Mouse (Mus musculus): ENCODE measurements at regions not wholly inside any gene's neighbourhood (a gene's known extent, or its start where the extent isn't known, plus 50 kb on each side); places are given as distances from the start of the nearest gene placed in this dataset.

- WGBS = 70% methylated on average over 3 of the region's 3 CpGs
- Histone ChIP-seq H3K27me3 (ENCODE audit: control insufficient read depth, insufficient read depth, low read length) (no peaks in the 10 kb centered on the region), H3K36me3 (ENCODE audit: control insufficient read depth, insufficient read depth, low read length) (no peaks in the 10 kb centered on the region), H3K4me3 (ENCODE audit: control insufficient read depth, insufficient read depth, low read length) (no peak overlapping the region), H3K27ac (ENCODE audit: control insufficient read depth, insufficient read depth, low read length) (no peak overlapping the region), H3K4me1 (replicated peaks; ENCODE audit: control insufficient read depth, insufficient read depth, low read length) (no peaks in the 10 kb centered on the region)
- TF ChIP-seq POLR2A (IDR thresholded peaks at IDR 0.05; ENCODE audit: control insufficient read depth, extremely low read depth, insufficient read depth, low read length, poor library complexity) (no peak), CTCF (IDR thresholded peaks at IDR 0.05; ENCODE audit: borderline replicate concordance, control insufficient read depth, extremely low read depth, insufficient read depth, low read length, poor library complexity) (no peak)
- no peak for DNase-seq
Observed at GRCm38 (mm10) chr15:87339904-87340303, 204.2 kb upstream of the Fam19a5 start.

DNA sequence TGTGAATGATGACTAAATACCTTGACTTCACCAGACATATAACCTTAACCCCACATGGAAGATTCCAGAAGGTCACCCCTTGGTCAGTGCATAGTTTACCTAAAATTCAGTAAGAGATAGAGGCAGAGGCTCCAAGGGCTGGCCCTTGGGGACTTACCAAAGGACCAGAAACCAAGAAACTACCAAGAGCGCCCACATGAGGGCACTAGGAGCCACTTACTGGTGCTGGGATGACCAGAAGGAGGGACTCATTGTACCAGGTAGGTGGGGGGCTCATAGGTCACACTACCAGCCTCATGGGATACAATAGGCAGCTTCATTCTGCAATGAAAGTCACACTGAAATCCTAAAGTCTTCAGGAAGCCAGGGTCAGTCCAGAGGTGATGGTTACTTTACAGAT is 201.4 kb upstream of the Fam19a5 start:
- no peak overlapping the region for H3K4me3 ChIP-seq (ENCODE audit: control insufficient read depth, insufficient read depth, low read length)
- no peaks in the 10 kb centered on the region for H3K36me3 ChIP-seq (ENCODE audit: control insufficient read depth, insufficient read depth, low read length)
- no peak overlapping the region for H3K27ac ChIP-seq (ENCODE audit: control insufficient read depth, insufficient read depth, low read length)
- WGBS = 83% methylated on average over 1 of the region's 1 CpGs
- H3K27me3 ChIP-seq (ENCODE audit: control insufficient read depth, insufficient read depth, low read length) = no peaks in the 10 kb centered on the region
- H3K4me1 ChIP-seq (replicated peaks; ENCODE audit: control insufficient read depth, insufficient read depth, low read length) = no peaks in the 10 kb centered on the region
- TF ChIP-seq POLR2A (IDR thresholded peaks at IDR 0.05; ENCODE audit: control insufficient read depth, extremely low read depth, insufficient read depth, low read length, poor library complexity) (no peak), CTCF (IDR thresholded peaks at IDR 0.05; ENCODE audit: borderline replicate concordance, control insufficient read depth, extremely low read depth, insufficient read depth, low read length, poor library complexity) (no peak)
- DNase-seq = no peak

DNA sequence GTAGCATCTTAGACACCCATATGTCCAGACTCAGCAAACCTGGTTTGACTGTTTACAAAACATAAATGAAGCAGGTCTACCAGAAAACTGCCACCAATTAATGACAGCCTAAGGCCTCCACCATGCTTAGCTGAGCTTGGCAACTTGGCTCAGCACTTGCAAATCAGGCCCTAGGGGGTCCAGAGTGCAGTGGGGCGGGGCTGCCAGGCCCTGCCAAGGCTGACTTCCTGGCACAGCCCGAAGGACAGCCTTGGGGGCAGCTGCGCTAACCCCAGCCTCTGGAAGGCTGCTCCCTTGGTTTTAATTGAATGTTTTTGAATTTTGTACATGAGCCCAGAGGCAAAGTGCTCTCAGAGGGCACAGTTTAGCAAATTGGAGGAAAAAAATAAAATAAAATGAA is 198.3 kb upstream of the Fam19a5 start:
- WGBS = 68% methylated on average over 3 of the region's 3 CpGs
- no peaks in the 10 kb centered on the region for H3K36me3 ChIP-seq (ENCODE audit: control insufficient read depth, insufficient read depth, low read length)
- no peak for TF ChIP-seq POLR2A (IDR thresholded peaks at IDR 0.05; ENCODE audit: control insufficient read depth, extremely low read depth, insufficient read depth, low read length, poor library complexity)
- no peak for TF ChIP-seq CTCF (IDR thresholded peaks at IDR 0.05; ENCODE audit: borderline replicate concordance, control insufficient read depth, extremely low read depth, insufficient read depth, low read length, poor library complexity)
- H3K27me3 ChIP-seq (ENCODE audit: control insufficient read depth, insufficient read depth, low read length) = no peaks in the 10 kb centered on the region
- no peak for DNase-seq
- no peak overlapping the region for H3K4me3 ChIP-seq (ENCODE audit: control insufficient read depth, insufficient read depth, low read length)
- no peaks in the 10 kb centered on the region for H3K4me1 ChIP-seq (replicated peaks; ENCODE audit: control insufficient read depth, insufficient read depth, low read length)
- H3K27ac ChIP-seq (ENCODE audit: control insufficient read depth, insufficient read depth, low read length) = no peak overlapping the region

DNA sequence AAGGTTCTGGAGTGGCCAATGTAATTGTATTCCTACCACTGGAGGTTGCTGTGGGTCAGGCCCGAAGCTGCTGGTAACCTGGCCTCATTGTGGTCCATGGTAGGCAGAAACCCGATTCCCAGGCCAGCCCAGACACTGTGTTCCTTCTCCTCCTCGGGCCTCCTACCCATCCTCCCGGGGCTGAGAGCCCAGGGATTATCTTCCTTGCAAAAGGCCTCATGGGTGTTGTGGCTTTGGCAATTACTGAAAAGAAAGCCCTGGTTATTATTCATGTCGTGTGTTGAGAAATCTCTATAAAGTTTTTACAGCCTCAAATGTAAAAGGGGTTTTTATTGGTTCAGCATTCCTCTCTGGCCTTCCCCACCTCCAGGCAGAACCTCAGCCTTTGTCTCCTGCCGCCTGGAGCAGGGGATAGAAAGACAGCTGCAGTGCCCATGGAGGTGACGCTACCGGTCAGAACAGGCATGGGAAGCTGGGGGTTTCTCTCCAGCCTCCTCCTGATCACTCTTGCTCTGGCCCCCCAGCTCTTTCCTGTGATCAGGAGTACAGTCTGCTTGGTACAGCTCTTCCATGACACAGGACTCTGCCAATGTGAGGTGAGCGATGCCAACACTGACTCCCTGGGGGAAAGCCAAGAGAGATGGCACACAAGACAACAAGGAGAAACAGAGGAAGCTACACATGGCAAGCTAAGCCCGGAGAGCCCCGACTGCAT is 194.4 kb upstream of the Fam19a5 start:
- Histone ChIP-seq H3K4me1 (replicated peaks; ENCODE audit: control insufficient read depth, insufficient read depth, low read length) (no peaks in the 10 kb centered on the region), H3K36me3 (ENCODE audit: control insufficient read depth, insufficient read depth, low read length) (no peaks in the 10 kb centered on the region), H3K4me3 (ENCODE audit: control insufficient read depth, insufficient read depth, low read length) (no peak overlapping the region), H3K27ac (ENCODE audit: control insufficient read depth, insufficient read depth, low read length) (no peak overlapping the region), H3K27me3 (ENCODE audit: control insufficient read depth, insufficient read depth, low read length) (no peaks in the 10 kb centered on the region)
- DNase-seq = no peak
- 80% methylated on average over 11 of the region's 11 CpGs for WGBS
- no peak for TF ChIP-seq CTCF (IDR thresholded peaks at IDR 0.05; ENCODE audit: borderline replicate concordance, control insufficient read depth, extremely low read depth, insufficient read depth, low read length, poor library complexity)
- TF ChIP-seq POLR2A (IDR thresholded peaks at IDR 0.05; ENCODE audit: control insufficient read depth, extremely low read depth, insufficient read depth, low read length, poor library complexity) = no peak

GRCm38 (mm10) chr15:87352812-87353211 is 191.3 kb upstream of the Fam19a5 start:
- 92% methylated on average over 8 of the region's 8 CpGs for WGBS
- TF ChIP-seq CTCF (IDR thresholded peaks at IDR 0.05; ENCODE audit: borderline replicate concordance, control insufficient read depth, extremely low read depth, insufficient read depth, low read length, poor library complexity) (no peak), POLR2A (IDR thresholded peaks at IDR 0.05; ENCODE audit: control insufficient read depth, extremely low read depth, insufficient read depth, low read length, poor library complexity) (no peak)
- no peak for DNase-seq

DNA sequence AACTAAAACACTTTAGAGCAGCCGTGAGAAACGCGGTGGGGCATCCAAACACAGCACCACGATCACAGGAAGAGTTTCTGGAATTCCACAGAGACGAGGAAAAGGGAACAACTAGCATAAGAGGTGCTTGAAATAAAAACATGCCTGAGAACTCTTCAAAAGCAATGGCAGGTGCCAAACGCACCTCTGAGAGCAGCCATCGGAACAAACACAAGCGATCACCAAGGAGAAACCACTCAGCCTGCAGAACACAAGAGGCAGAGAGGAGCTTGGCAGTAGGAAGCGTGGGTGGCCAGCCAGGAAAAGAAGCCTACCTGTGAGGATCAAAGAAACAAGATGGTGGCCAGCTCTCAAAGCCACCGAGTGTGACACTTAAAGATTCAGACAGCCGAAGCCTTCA is 190.2 kb upstream of the Fam19a5 start:
- H3K4me3 ChIP-seq (ENCODE audit: control insufficient read depth, insufficient read depth, low read length) = no peak overlapping the region
- H3K27me3 ChIP-seq (ENCODE audit: control insufficient read depth, insufficient read depth, low read length) = no peaks in the 10 kb centered on the region
- DNase-seq = no peak
- WGBS = 91% methylated on average over 11 of the region's 11 CpGs
- no peak overlapping the region for H3K27ac ChIP-seq (ENCODE audit: control insufficient read depth, insufficient read depth, low read length)
- H3K36me3 ChIP-seq (ENCODE audit: control insufficient read depth, insufficient read depth, low read length) = no peaks in the 10 kb centered on the region
- no peaks in the 10 kb centered on the region for H3K4me1 ChIP-seq (replicated peaks; ENCODE audit: control insufficient read depth, insufficient read depth, low read length)
- TF ChIP-seq CTCF (IDR thresholded peaks at IDR 0.05; ENCODE audit: borderline replicate concordance, control insufficient read depth, extremely low read depth, insufficient read depth, low read length, poor library complexity) (no peak), POLR2A (IDR thresholded peaks at IDR 0.05; ENCODE audit: control insufficient read depth, extremely low read depth, insufficient read depth, low read length, poor library complexity) (no peak)

More at GRCm38 (mm10) chr15:87352812-87353211, 191.3 kb upstream of the Fam19a5 start:
- Histone ChIP-seq H3K4me1 (replicated peaks; ENCODE audit: control insufficient read depth, insufficient read depth, low read length) (no peaks in the 10 kb centered on the region), H3K27me3 (ENCODE audit: control insufficient read depth, insufficient read depth, low read length) (no peaks in the 10 kb centered on the region), H3K27ac (ENCODE audit: control insufficient read depth, insufficient read depth, low read length) (no peak overlapping the region), H3K4me3 (ENCODE audit: control insufficient read depth, insufficient read depth, low read length) (no peak overlapping the region), H3K36me3 (ENCODE audit: control insufficient read depth, insufficient read depth, low read length) (no peaks in the 10 kb centered on the region)

DNA sequence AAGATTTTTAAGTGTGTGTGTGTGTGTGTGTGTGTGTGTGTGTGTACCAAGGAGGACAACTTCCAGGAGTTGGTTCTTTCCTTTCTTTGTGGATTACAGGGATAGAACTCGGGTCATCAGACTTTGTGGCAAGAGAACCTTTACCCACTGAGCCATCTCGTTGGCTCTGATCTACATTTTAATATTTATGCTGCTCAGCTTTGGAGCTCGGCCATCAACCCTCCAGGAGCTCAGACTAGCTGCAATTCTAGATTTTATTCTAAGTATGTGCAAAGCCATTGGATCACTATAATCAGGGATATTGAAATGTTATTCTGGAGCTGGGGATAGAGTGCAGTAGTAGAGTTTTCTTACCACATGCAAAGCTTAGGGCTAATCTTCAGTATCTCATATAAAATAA is 183.6 kb upstream of the Fam19a5 start:
- Histone ChIP-seq H3K27me3 (ENCODE audit: control insufficient read depth, insufficient read depth, low read length) (no peaks in the 10 kb centered on the region), H3K4me1 (replicated peaks; ENCODE audit: control insufficient read depth, insufficient read depth, low read length) (no peaks in the 10 kb centered on the region), H3K36me3 (ENCODE audit: control insufficient read depth, insufficient read depth, low read length) (no peaks in the 10 kb centered on the region), H3K4me3 (ENCODE audit: control insufficient read depth, insufficient read depth, low read length) (no peak overlapping the region), H3K27ac (ENCODE audit: control insufficient read depth, insufficient read depth, low read length) (no peak overlapping the region)
- no peak for DNase-seq
- TF ChIP-seq CTCF (IDR thresholded peaks at IDR 0.05; ENCODE audit: borderline replicate concordance, control insufficient read depth, extremely low read depth, insufficient read depth, low read length, poor library complexity) (no peak), POLR2A (IDR thresholded peaks at IDR 0.05; ENCODE audit: control insufficient read depth, extremely low read depth, insufficient read depth, low read length, poor library complexity) (no peak)
- WGBS = 86% methylated on average over 3 of the region's 3 CpGs

All from thymus, adult 2 months (tissue).